9 mouse cellular contexts compared by ENCODE assay signal in the genomic region with DNA sequence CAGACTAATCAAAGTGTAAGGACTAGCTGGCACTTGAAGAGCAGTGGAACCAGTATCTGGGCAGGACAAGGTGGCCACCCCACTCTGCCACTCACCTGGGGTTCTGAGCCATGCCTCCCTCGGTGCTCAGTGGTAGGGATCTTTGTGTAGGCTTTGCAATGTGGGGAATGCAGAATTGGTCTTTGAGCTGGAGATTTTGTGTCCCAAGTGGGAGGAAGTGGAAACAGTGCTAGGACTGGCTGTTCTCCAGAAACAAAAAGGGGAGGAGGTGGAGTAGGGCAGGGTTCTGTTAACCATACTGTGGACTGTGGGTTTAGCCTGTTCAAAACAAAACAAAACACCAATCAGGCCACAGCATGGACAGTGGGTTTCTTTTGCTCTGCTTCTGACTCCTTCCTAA. TPM values are rescaled to one million over a fixed set of nuclear protein-coding genes. Genes with fewer than 3 reads are reported as not detected.
DNase-seq lines count a peak whose midpoint lies in the region; ATAC-seq lines count a peak whose summit lies in the region.
"Had no signal": no experiment of that assay in that cellular context is flagged by ENCODE, and none has a peak within 500 bp of the region (broad histone marks: within the 10 kb centered on the region; RNA-seq: fewer than 3 reads in every experiment).

Sult1a1 (minus strand) TSS at position 226 of the 400 bp plus-strand sequence.

- no peak for ATAC-seq in hindbrain, embryonic 15.5 days (ENCODE audit: low FRiP score, low read depth)
- ATAC-seq in heart, embryonic 15.5 days (replicated peaks; ENCODE audit: insufficient number of reproducible peaks, insufficient read depth, low FRiP score, low read depth): peak; percentile 75
- peak; percentile 57 for ATAC-seq in liver, embryonic 15.5 days (ENCODE audit: insufficient read depth)
- no peak for ATAC-seq in granulocyte monocyte progenitor cell, adult 5-6 weeks (replicated peaks; ENCODE audit: poor library complexity, severe bottlenecking)
- ATAC-seq in megakaryocyte progenitor cell, adult 5-6 weeks (replicated peaks; ENCODE audit: poor library complexity): no peak

- H3K27me3 ChIP-seq in hindbrain, embryonic 15.5 days: no peaks in the 10 kb centered on the region
- no peaks in the 10 kb centered on the region for H3K27me3 ChIP-seq in hindbrain, embryonic 10.5 days (ENCODE audit: insufficient read depth, poor library complexity, severe bottlenecking)
- no peaks in the 10 kb centered on the region for H3K27me3 ChIP-seq in heart, embryonic 15.5 days
- no peaks in the 10 kb centered on the region for H3K27me3 ChIP-seq in liver, embryonic 15.5 days

- H3K4me3 ChIP-seq in hindbrain, embryonic 15.5 days: no peak within 1 kb of the TSS
- H3K4me3 ChIP-seq in hindbrain, embryonic 10.5 days: no peak within 1 kb of the TSS
- H3K4me3 ChIP-seq in heart, embryonic 15.5 days: peak within 1 kb of the TSS; percentile 16; the same call in 1 of the 2 replicates
- H3K4me3 ChIP-seq in liver, embryonic 15.5 days (replicated peaks): peak within 1 kb of the TSS; percentile 28
- H3K4me3 ChIP-seq: myocyte had no signal

- no peak within 1 kb of the TSS for H3K9ac ChIP-seq in hindbrain, embryonic 15.5 days
- no peak within 1 kb of the TSS for H3K9ac ChIP-seq in heart, embryonic 15.5 days
- no peak within 1 kb of the TSS for H3K9ac ChIP-seq in liver, embryonic 15.5 days

- H3K9me3 ChIP-seq in hindbrain, embryonic 15.5 days: no peaks in the 10 kb centered on the region
- H3K9me3 ChIP-seq in hindbrain, embryonic 10.5 days: no peaks in the 10 kb centered on the region
- no peaks in the 10 kb centered on the region for H3K9me3 ChIP-seq in heart, embryonic 15.5 days (replicated peaks)
- no peaks in the 10 kb centered on the region for H3K9me3 ChIP-seq in liver, embryonic 15.5 days (replicated peaks)

- 0 out of 2 replicates have a peak within 1 kb of the TSS, but pooled peaks have one; percentile 9 for H3K27ac ChIP-seq in hindbrain, embryonic 15.5 days (replicated peaks)
- no peak within 1 kb of the TSS for H3K27ac ChIP-seq in hindbrain, embryonic 10.5 days
- peak within 1 kb of the TSS; percentile 84 for H3K27ac ChIP-seq in heart, embryonic 15.5 days
- peak within 1 kb of the TSS; percentile 77 for H3K27ac ChIP-seq in liver, embryonic 15.5 days (replicated peaks)

- H3K4me2 ChIP-seq in hindbrain, embryonic 15.5 days: no peak within 1 kb of the TSS
- peak within 1 kb of the TSS; percentile 42 for H3K4me2 ChIP-seq in heart, embryonic 15.5 days
- H3K4me2 ChIP-seq in liver, embryonic 15.5 days: peak within 1 kb of the TSS; percentile 44

- H3K4me1 ChIP-seq in hindbrain, embryonic 15.5 days (replicated peaks): no peaks in the 10 kb centered on the region
- no peaks in the 10 kb centered on the region for H3K4me1 ChIP-seq in hindbrain, embryonic 10.5 days (replicated peaks)
- H3K4me1 ChIP-seq in heart, embryonic 15.5 days (replicated peaks): peaks cover 16% of the 10 kb centered on the region
- H3K4me1 ChIP-seq in liver, embryonic 15.5 days (replicated peaks): peaks cover 27% of the 10 kb centered on the region

- DNase-seq in hindbrain, embryonic 10.5 days (ENCODE audit: low spot score): no peak
- peak; percentile 66 for DNase-seq in adrenal gland, postnatal 10 days
- DNase-seq in MN1 (ENCODE audit: low spot score): no peak

- 70% methylated on average over 1 of the region's 1 CpGs for WGBS in hindbrain, embryonic 15.5 days
- WGBS in hindbrain, embryonic 10.5 days: 85% methylated on average over 1 of the region's 1 CpGs
- 24% methylated on average over 1 of the region's 1 CpGs for WGBS in heart, embryonic 15.5 days
- 69% methylated on average over 1 of the region's 1 CpGs for WGBS in liver, embryonic 15.5 days (ENCODE audit: insufficient replicate concordance)

- H3K36me3 ChIP-seq in hindbrain, embryonic 15.5 days: peaks cover 14% of the 10 kb centered on the region
- peaks cover 62% of the 10 kb centered on the region for H3K36me3 ChIP-seq in hindbrain, embryonic 10.5 days
- H3K36me3 ChIP-seq in heart, embryonic 15.5 days: peaks cover 7% of the 10 kb centered on the region
- H3K36me3 ChIP-seq in liver, embryonic 15.5 days (replicated peaks): peaks cover 38% of the 10 kb centered on the region

RNA-seq across cellular contexts. Expression of gene Sult1a1, which starts in this region (rescaled TPM):
- 7.3 and 10.5 TPM in 2 replicates for polyA plus RNA-seq in hindbrain, embryonic 15.5 days (2015; fragmentation: Nextera tagmentation; extraction: Ambion mirVana)
- 0.19 and 0.30 TPM in 2 replicates for polyA plus RNA-seq in hindbrain, embryonic 10.5 days (2016; fragmentation: Nextera tagmentation; extraction: Ambion mirVana)
- total RNA-seq in adrenal gland, postnatal 10 days (2021): 100 to 1,000 TPM in 1 of 2 experiments, 10 to 100 TPM in 1; 53.9 to 125 TPM
- 13.0 and 14.2 TPM in 2 replicates for polyA plus RNA-seq in heart, embryonic 15.5 days (2015; fragmentation: Nextera tagmentation; extraction: Ambion mirVana)
- polyA plus RNA-seq in liver, embryonic 15.5 days (2015; fragmentation: Nextera tagmentation; extraction: Ambion mirVana): 37.8 and 52.1 TPM in 2 replicates
- total RNA-seq in granulocyte monocyte progenitor cell, adult 5-6 weeks (2014; fragmentation: Nextera tagmentation): 0.85 TPM in 1 of 2 replicates, not detected in the other
- total RNA-seq in granulocyte monocyte progenitor cell, adult 5-6 weeks (2017): 0.56 and 1.6 TPM in 2 replicates
- total RNA-seq in megakaryocyte progenitor cell, adult 5-6 weeks (2015): 1.7 and 3.2 TPM in 2 replicates
- total RNA-seq in megakaryocyte progenitor cell, adult 5-6 weeks (2017): 1.0 and 3.6 TPM in 2 replicates
- polyA plus RNA-seq: myocyte had no signal

Comparison
In these comparisons a context has a peak if more than half of its experiments do, and no peak if none do; other contexts are left out.
1. RNA of gene Sult1a1 (total RNA-seq): 53.9 to 125 TPM in adrenal gland, postnatal 10 days; 1.0 to 3.6 TPM in megakaryocyte progenitor cell, adult 5-6 weeks and 0.56 to 1.6 TPM in granulocyte monocyte progenitor cell, adult 5-6 weeks; every median in the first group is over 10 times any median in the second.
2. ATAC-seq: peak in heart, embryonic 15.5 days (single experiment) and liver, embryonic 15.5 days (single experiment); none in hindbrain, embryonic 15.5 days (single experiment), granulocyte monocyte progenitor cell, adult 5-6 weeks (single experiment) and megakaryocyte progenitor cell, adult 5-6 weeks (single experiment).
3. H3K4me3 ChIP-seq: peak in heart, embryonic 15.5 days (single experiment) and liver, embryonic 15.5 days (single experiment); none in hindbrain, embryonic 15.5 days (single experiment) and hindbrain, embryonic 10.5 days (single experiment).